Mouse (Mus musculus) 3T3-L1 (cell line): ENCODE measurements around the gene Dnali1.

Source experiments
- DNase-seq: peaks from one replicate; pipeline ENCODE4 v3.0.0-alpha.2; 2015; ENCODE audit warnings: low read depth, low spot score

Gene Dnali1

GRCm38 (mm10) chr4:125065517-125066307 lies at the start of gene Dnali1:
Dnali1 (minus strand) TSS chr4:125065703.
- peak; percentile 32 for DNase-seq

GRCm38 (mm10) chr4:125115081-125115480 lies 49.6 kb upstream of the Dnali1 start:
- DNase-seq = peak; percentile 19

- DNase-seq = peak; percentile 90
Measured at GRCm38 (mm10) chr4:125114638-125115037, 49.1 kb upstream of the Dnali1 start.

- DNase-seq = no peak
Measured at GRCm38 (mm10) chr4:125105354-125105753, 39.9 kb upstream of the Dnali1 start.

- DNase-seq = no peak
Measured at GRCm38 (mm10) chr4:125101334-125101733, 35.8 kb upstream of the Dnali1 start.

GRCm38 (mm10) chr4:125099458-125099857 lies 34.0 kb upstream of the Dnali1 start:
- peak; percentile 92 for DNase-seq

- DNase-seq = no peak
Measured at GRCm38 (mm10) chr4:125097412-125097811, 31.9 kb upstream of the Dnali1 start.

GRCm38 (mm10) chr4:125096066-125096465 lies 30.6 kb upstream of the Dnali1 start:
- peak; percentile 66 for DNase-seq

- DNase-seq = no peak
Measured at GRCm38 (mm10) chr4:125093031-125093430, 27.5 kb upstream of the Dnali1 start.

GRCm38 (mm10) chr4:125085346-125085841 lies 19.9 kb upstream of the Dnali1 start:
- peak; percentile 63 for DNase-seq

GRCm38 (mm10) chr4:125084403-125085345 lies 19.2 kb upstream of the Dnali1 start, which contains the start of gene Meaf6:
Meaf6 (plus strand) TSS chr4:125085134.
- DNase-seq = peak; percentile 69

- DNase-seq = no peak
Measured at GRCm38 (mm10) chr4:125078698-125079097, 13.2 kb upstream of the Dnali1 start.

GRCm38 (mm10) chr4:125077700-125078099 lies 12.2 kb upstream of the Dnali1 start:
- no peak for DNase-seq

GRCm38 (mm10) chr4:125066490-125067370 lies 1.2 kb upstream of the Dnali1 start, which contains the start of gene Snip1:
Snip1 (plus strand) TSS chr4:125066672.
- peak; percentile 93 for DNase-seq

- DNase-seq = no peak
Measured at GRCm38 (mm10) chr4:125063829-125064228, 1.7 kb downstream of the Dnali1 start.

- peak; percentile 66 for DNase-seq
Measured at GRCm38 (mm10) chr4:125059025-125059424, 6.5 kb downstream of the Dnali1 start.

GRCm38 (mm10) chr4:125058033-125058432 lies 7.5 kb downstream of the Dnali1 start:
- DNase-seq = no peak

GRCm38 (mm10) chr4:125057273-125057672 lies 8.2 kb downstream of the Dnali1 start:
- DNase-seq = no peak

- DNase-seq = no peak
Measured at GRCm38 (mm10) chr4:125056476-125056875, 9.0 kb downstream of the Dnali1 start.

- no peak for DNase-seq
Measured at GRCm38 (mm10) chr4:125055385-125055784, 10.1 kb downstream of the Dnali1 start.

GRCm38 (mm10) chr4:125044454-125044853 lies 21.0 kb downstream of the Dnali1 start:
- DNase-seq = no peak
